Mouse (Mus musculus): Measurements from ENCODE around the gene Bcorl1.

The Bcorl1 gene

DNA sequence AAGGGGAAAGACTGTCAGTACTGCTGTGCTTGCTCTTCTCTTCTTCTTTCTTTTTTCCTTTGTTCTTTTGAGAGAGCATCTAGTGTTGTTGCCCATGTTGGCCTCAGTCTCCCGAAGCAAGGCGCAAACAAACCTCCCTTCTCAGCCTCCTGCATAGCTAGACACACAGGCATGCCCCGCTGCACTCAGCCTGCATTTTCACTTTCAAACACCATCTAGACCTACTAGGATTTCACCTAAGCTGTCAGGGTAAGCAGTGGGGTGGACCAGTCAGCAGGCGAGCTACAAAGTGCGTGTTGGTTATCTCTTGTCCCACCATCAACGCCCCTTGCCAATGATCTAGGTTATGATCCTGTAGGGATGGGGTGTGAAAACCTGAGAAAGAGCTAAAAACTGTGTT, 100.4 kb downstream of the Bcorl1 start:
- no peak for DNase-seq (ENCODE audit: extremely low spot score, low spot score)

DNA sequence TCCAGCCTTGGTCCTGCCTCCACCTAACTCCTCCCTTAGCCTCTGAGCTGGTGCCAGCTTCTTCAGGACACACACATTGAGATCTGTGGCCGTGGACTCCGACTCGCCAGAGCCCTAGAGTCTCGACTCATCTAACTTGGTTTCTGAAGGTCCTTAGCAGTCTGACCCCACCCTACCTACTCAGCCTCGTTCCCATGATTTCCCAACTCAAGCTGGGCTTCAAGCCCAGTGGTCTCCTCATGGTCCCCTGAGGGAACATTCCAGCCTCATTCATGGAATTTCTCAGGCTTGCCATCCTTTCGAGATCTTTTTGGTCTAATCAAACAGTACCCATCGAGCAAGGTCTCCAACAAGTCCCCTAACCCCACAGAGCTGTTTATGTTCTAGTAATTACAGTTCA, 100.8 kb downstream of the Bcorl1 start:
- no peak for DNase-seq (ENCODE audit: extremely low spot score, low spot score)

DNA sequence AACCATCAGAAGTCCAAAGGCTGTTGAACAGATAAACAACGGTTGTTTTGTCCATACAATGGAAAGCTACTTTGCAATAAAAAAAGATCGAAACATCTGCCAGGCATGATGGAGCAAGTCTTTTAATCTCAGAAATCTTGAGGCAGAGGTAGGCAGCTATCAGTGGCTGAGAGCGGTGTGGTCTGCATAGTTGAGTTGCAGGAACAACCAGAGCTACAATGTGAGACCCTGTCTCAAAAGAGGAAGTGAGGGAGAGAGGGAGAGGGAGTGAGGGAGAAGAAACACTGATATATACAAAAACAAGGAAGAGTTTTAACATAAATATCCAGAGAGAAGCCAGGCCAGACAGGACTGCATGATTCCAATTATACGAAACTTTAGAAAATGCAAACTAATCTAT, 103.5 kb downstream of the Bcorl1 start:
- no peak for DNase-seq (ENCODE audit: extremely low spot score, low spot score)

DNA sequence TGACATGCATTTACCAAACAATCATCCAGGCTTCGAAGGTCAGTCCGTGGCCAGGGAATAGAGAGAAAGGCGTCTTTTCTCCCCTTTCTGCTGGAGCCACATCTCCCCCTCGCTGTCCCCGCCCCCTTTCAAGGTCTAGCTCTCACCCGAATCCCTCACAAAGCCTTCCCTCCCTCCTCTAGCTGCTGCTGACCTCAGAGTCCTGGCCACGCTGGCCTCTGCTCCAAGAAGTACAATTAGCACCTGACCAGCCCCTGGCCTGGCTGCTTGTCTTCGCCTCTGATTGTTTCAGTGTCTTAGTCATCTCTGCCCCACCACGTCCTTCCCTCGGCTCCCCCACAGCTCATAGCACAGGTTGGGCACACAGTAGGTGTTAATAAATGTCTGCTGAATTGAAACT, 108.5 kb downstream of the Bcorl1 start:
- DNase-seq (ENCODE audit: extremely low spot score, low spot score), result no peak

DNA sequence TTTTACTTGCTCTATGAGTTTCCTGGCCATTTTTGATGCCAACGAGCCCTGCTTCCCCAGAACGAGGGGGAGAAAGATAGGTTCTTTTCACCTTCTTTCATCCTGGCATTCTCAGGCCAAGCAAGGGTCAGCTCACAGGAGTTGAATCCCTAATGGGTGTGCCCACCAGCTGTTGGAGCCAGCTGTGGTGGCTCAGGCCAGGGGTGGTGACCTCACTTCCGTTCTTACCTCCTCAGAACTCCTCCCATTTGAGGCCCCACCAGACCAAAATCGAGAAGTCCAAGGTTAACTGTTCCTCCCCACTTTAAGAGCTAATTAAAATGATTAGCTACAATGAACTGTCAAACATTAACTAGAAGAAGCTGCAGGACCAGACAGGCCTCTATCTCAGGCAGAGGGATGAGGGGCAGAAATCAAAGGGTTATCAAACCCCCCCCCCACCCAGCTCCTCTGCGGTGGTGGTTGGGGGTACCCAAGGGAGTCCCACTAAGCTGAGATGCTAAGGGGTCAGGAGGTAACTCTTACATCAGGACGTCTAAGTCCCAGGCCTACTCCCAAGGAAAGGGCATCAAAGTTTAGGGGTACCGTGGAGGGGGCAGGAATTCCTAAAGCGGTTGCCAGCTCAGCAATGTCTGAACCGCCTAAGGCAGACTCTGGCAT, 111.2 kb downstream of the Bcorl1 start:
- DNase-seq (ENCODE audit: extremely low spot score, low spot score), result no peak

DNA sequence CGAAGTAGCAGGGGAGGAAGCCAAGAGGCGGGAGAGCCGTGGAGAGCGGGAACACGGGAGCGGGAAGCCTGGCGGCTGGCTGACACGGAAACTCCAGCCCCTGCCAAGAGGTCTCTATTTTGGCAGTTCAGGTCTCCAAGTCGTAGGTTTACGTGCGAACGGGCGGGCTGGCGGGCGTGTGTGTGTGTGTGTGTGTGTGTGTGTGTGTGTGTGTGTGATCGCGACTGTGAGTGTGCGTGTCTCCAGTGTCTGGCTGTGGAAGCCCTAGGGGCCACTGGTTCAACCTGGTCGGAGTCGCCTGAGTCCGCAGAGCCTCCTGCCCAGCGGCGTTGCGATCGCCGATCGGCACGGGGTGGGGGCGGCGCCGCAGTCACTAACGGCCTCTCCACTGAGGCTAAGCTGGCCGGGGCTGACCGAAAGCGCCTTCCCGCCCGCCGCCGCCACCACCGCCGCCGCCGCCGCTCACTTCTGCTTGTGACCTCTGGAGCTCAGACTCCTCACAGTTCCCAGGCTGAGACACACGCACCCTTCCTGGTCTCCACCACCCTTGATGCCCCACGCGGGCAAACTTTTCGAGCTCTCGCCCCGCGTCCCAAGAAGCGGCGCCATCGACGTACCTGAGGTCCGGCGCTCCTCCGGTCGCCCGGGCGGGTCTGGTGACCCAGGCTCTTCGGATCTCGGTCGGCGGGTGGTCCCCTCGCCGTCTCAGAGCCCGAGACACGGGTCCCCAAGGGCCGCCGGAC, 111.9 kb downstream of the Bcorl1 start:
- DNase-seq (ENCODE audit: extremely low spot score, low spot score), result peak; percentile 42

DNA sequence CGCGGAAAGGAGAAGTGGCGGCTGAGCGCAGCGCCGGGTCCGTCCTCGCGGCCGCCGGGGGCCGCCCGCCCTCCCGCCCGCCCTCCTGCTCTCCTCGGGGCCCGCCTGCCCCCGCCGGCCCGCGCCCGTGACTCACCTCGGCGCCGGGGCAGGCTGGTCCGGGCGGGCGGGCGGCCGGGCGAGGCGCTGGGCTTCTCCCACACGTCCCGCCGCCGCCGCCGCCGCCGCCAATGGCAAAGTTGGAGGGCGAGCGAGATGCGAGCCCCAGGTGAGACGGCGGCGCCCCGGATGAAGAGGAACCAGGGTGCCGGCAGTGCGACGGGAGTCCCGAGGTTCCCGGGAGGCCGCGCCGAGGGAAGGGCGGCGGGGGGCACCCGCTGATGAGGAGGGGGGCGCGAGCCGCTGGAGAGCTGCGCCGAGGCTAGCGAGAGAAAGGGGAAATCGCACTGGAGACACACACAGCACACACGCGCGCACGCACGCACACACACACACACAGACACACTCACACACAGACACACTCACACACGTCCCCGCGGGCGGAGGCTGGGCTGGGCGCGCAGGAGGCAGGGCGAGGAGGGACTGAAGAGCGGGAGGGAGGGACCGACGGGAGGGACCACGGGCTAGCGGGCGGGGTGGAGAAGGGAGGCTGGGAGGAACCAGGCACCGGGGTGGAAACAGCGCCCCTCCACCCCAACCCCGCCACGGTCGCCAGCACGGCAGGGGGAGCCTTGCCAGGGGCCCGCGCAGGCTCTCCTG, 112.8 kb downstream of the Bcorl1 start:
- DNase-seq (ENCODE audit: extremely low spot score, low spot score), result no peak

DNA sequence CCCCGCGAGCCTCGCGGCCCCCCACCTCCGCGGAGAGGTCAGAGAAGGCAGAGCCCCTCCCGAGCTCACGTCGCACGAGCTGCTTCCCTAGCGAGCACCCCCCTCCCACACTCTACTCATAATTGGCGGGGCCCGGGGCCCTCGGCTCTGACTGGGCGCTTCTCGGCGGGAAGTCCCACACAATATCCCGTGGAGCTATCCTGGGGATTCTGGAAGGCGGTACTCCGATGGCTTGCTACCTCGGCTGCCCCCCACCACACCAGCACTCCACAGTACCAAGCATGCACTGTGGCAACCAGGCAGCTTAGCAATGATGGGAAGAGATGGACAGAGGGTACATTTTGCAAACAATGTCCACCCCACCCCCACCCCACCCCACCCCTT, 113.3 kb downstream of the Bcorl1 start:
- DNase-seq (ENCODE audit: extremely low spot score, low spot score), result no peak

DNA sequence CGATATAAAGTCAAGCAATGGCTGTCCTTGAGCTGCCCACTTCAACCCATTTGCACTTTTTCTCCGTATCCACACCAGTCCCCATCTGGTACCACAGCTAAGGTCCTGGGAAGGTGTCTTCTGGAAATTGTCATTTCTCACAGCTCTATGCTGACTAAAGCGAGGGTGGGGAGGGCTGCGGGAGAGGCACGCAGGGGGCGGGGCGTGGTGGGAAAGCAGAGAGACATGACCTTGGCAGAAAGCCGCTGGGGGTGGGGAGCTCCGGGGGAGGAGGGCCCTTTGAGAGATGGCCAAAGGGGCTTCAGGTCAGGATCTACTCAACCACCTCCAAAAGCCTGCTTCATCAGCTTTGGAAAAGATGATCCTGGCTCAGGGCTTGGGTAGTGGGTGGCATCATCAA, 113.9 kb downstream of the Bcorl1 start:
- no peak for DNase-seq (ENCODE audit: extremely low spot score, low spot score)

DNA sequence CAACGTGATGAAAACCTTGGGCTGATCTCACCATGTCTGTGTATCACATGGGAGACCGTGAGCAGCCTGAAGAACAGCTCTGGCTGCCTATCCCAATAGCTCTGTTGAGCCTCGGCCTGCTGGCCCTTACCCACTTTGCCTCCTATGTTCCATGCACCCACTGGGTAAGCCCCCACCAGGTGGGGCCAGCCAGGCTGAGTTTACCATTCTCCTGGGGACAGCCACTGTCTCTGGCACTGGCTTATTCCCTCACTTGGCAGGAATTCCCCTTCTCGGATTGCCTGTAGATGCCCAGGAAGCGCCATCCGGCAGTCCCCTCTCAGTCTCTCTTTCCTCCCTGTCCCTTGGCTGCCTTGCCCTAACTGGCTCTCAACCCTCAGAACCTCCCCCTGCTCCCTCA, 115.8 kb downstream of the Bcorl1 start:
- DNase-seq (ENCODE audit: extremely low spot score, low spot score), result no peak

Measured in neural tube, embryonic 10.5 days (tissue).